Mouse (Mus musculus): ENCODE measurements around the gene Plk1. TPM values are rescaled to one million over a fixed set of nuclear protein-coding genes. Genes with fewer than 3 reads are reported as not detected.

Plk1 gene
- polyA plus RNA-seq, 1 experiment: 161 TPM

DNA sequence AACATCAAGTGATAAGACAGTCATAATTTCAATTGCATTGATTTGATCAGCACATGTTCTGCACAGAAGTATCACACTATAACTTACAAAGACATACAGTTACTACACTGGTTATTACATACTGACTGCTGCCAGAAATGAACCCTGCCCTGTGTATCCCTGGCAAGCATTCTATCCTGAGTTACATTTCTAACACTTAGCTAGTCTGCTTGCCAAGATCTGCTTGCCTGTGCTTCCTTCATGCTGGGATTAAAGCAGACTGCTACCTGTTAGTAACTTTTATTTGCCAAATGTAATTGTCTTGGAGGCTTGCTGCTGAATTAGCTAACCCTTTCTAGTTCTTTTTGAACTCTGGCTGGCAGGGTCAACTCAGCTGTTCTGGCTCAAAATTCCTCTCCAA lies 18.2 kb upstream of the Plk1 start:
- no peak overlapping the region for H3K4me3 ChIP-seq (ENCODE audit: insufficient read depth, poor library complexity, severe bottlenecking)
- H3K36me3 ChIP-seq (ENCODE audit: control insufficient read depth, insufficient read depth): peaks cover 68% of the 10 kb centered on the region
- H3ac ChIP-seq (ENCODE audit: control insufficient read depth, insufficient read length, low read depth): no peak overlapping the region
- no peaks in the 10 kb centered on the region for H3K79me3 ChIP-seq (ENCODE audit: low read depth)
- TF ChIP-seq MYOD1 (IDR thresholded peaks at IDR 0.05; ENCODE audit: control insufficient read depth, insufficient read length, low read depth) (no peak), MYOG (IDR thresholded peaks at IDR 0.05; ENCODE audit: control insufficient read depth, extremely low read depth, insufficient read length) (no peak), USF1 (IDR thresholded peaks at IDR 0.05; ENCODE audit: low read depth) (no peak), CTCF (IDR thresholded peaks at IDR 0.05; ENCODE audit: control insufficient read depth, insufficient read depth, insufficient read length) (no peak), CEBPB (IDR thresholded peaks at IDR 0.05; ENCODE audit: low read depth) (no peak), FOSL1 (IDR thresholded peaks at IDR 0.05; ENCODE audit: insufficient read depth, low read length, poor library complexity, severe bottlenecking) (no peak), MAX (IDR thresholded peaks at IDR 0.05) (no peak)
- no peaks in the 10 kb centered on the region for H3K27me3 ChIP-seq (ENCODE audit: control insufficient read depth, insufficient read depth, insufficient read length)
- no peaks in the 10 kb centered on the region for H3K79me2 ChIP-seq (ENCODE audit: control insufficient read depth, insufficient read depth)

- Histone ChIP-seq H3K27me3 (ENCODE audit: control insufficient read depth, insufficient read depth, insufficient read length) (no peaks in the 10 kb centered on the region), H3K79me2 (ENCODE audit: control insufficient read depth, insufficient read depth) (peaks cover under 1% of the 10 kb centered on the region), H3ac (ENCODE audit: control insufficient read depth, insufficient read length, low read depth) (no peak overlapping the region), H3K4me3 (ENCODE audit: insufficient read depth, poor library complexity, severe bottlenecking) (no peak overlapping the region), H3K36me3 (ENCODE audit: control insufficient read depth, insufficient read depth) (peaks cover 9% of the 10 kb centered on the region), H3K79me3 (ENCODE audit: low read depth) (no peaks in the 10 kb centered on the region)
- TF ChIP-seq MYOG (IDR thresholded peaks at IDR 0.05; ENCODE audit: control insufficient read depth, extremely low read depth, insufficient read length): no peak
- TF ChIP-seq CTCF (IDR thresholded peaks at IDR 0.05; ENCODE audit: control insufficient read depth, insufficient read depth, insufficient read length): no peak
- TF ChIP-seq USF1 (IDR thresholded peaks at IDR 0.05; ENCODE audit: low read depth): no peak
- TF ChIP-seq CEBPB (IDR thresholded peaks at IDR 0.05; ENCODE audit: low read depth): no peak
- TF ChIP-seq MYOD1 (IDR thresholded peaks at IDR 0.05; ENCODE audit: control insufficient read depth, insufficient read length, low read depth): no peak
Observed at GRCm38 (mm10) chr7:122152473-122152872, 6.8 kb upstream of the Plk1 start.

DNA sequence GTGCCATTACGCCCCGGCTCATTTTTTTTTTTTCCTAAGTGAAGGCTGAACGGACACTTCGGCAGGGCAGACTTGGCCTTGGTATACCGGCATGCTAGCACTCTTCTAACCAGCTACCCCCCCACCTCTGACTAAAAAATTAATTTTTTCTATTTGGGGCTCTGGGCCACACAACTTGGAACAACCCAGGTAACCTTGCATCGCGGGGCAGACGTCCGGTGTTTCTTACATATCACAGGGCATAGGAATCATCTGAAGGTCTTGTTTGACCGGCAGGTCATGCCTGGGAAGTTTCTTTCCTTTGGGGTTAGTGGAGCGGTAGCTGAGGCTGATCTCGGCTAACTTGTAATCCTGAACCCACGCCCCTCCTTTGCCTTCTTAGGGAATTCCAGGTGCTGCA lies 751 bp upstream of the Plk1 start:
- Histone ChIP-seq H3K27me3 (ENCODE audit: control insufficient read depth, insufficient read depth, insufficient read length) (no peaks in the 10 kb centered on the region), H3K79me3 (ENCODE audit: low read depth) (peaks cover 41% of the 10 kb centered on the region), H3ac (ENCODE audit: control insufficient read depth, insufficient read length, low read depth) (peak overlapping the region; percentile 81), H3K36me3 (ENCODE audit: control insufficient read depth, insufficient read depth) (peaks cover 25% of the 10 kb centered on the region), H3K4me3 (ENCODE audit: insufficient read depth, poor library complexity, severe bottlenecking) (peak overlapping the region; percentile 89), H3K79me2 (ENCODE audit: control insufficient read depth, insufficient read depth) (peaks cover 57% of the 10 kb centered on the region)
- no peak for TF ChIP-seq FOSL1 (IDR thresholded peaks at IDR 0.05; ENCODE audit: insufficient read depth, low read length, poor library complexity, severe bottlenecking)
- no peak for TF ChIP-seq CEBPB (IDR thresholded peaks at IDR 0.05; ENCODE audit: low read depth)
- no peak for TF ChIP-seq USF1 (IDR thresholded peaks at IDR 0.05; ENCODE audit: low read depth)
- TF ChIP-seq MYOD1 (IDR thresholded peaks at IDR 0.05; ENCODE audit: control insufficient read depth, insufficient read length, low read depth): no peak
- no peak for TF ChIP-seq MAX (IDR thresholded peaks at IDR 0.05)
- no peak for TF ChIP-seq MYOG (IDR thresholded peaks at IDR 0.05; ENCODE audit: control insufficient read depth, extremely low read depth, insufficient read length)
- no peak for TF ChIP-seq CTCF (IDR thresholded peaks at IDR 0.05; ENCODE audit: control insufficient read depth, insufficient read depth, insufficient read length)

DNA sequence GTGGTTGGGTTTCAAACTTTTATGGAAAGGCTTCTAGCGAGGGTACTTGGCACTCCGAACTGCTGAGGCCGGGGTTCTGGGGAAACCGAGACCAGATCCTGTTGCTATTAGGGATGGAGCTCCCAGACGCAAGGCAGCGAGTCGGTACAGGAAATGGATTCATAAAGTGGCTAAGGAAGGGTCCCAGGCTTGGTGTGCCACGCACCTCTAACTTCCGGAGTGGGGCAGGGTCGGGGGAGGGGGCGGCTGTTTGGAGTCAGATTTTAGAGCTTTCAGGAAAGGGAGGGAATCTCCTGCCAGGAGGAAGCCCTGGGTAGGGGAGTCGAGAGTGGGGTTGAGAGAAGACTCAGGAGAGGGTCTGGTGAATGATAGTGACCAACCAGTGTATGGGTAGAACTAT lies 798 bp downstream of the Plk1 start:
- H3K4me3 ChIP-seq (ENCODE audit: insufficient read depth, poor library complexity, severe bottlenecking): peak overlapping the region; percentile 89
- TF ChIP-seq CTCF (IDR thresholded peaks at IDR 0.05; ENCODE audit: control insufficient read depth, insufficient read depth, insufficient read length) (no peak), MAX (IDR thresholded peaks at IDR 0.05) (no peak), FOSL1 (IDR thresholded peaks at IDR 0.05; ENCODE audit: insufficient read depth, low read length, poor library complexity, severe bottlenecking) (no peak), CEBPB (IDR thresholded peaks at IDR 0.05; ENCODE audit: low read depth) (no peak), USF1 (IDR thresholded peaks at IDR 0.05; ENCODE audit: low read depth) (no peak), MYOD1 (IDR thresholded peaks at IDR 0.05; ENCODE audit: control insufficient read depth, insufficient read length, low read depth) (no peak), MYOG (IDR thresholded peaks at IDR 0.05; ENCODE audit: control insufficient read depth, extremely low read depth, insufficient read length) (no peak)
- peaks cover 72% of the 10 kb centered on the region for H3K79me2 ChIP-seq (ENCODE audit: control insufficient read depth, insufficient read depth)
- H3K27me3 ChIP-seq (ENCODE audit: control insufficient read depth, insufficient read depth, insufficient read length): no peaks in the 10 kb centered on the region
- H3K36me3 ChIP-seq (ENCODE audit: control insufficient read depth, insufficient read depth): peaks cover 34% of the 10 kb centered on the region
- peak overlapping the region; percentile 81 for H3ac ChIP-seq (ENCODE audit: control insufficient read depth, insufficient read length, low read depth)
- peaks cover 46% of the 10 kb centered on the region for H3K79me3 ChIP-seq (ENCODE audit: low read depth)

- Histone ChIP-seq H3K79me3 (ENCODE audit: low read depth) (peaks cover 54% of the 10 kb centered on the region), H3ac (ENCODE audit: control insufficient read depth, insufficient read length, low read depth) (no peak overlapping the region), H3K36me3 (ENCODE audit: control insufficient read depth, insufficient read depth) (peaks cover 65% of the 10 kb centered on the region), H3K79me2 (ENCODE audit: control insufficient read depth, insufficient read depth) (peaks cover 61% of the 10 kb centered on the region), H3K4me3 (ENCODE audit: insufficient read depth, poor library complexity, severe bottlenecking) (no peak overlapping the region), H3K27me3 (ENCODE audit: control insufficient read depth, insufficient read depth, insufficient read length) (no peaks in the 10 kb centered on the region)
- TF ChIP-seq MAX (IDR thresholded peaks at IDR 0.05) (no peak), FOSL1 (IDR thresholded peaks at IDR 0.05; ENCODE audit: insufficient read depth, low read length, poor library complexity, severe bottlenecking) (no peak), MYOG (IDR thresholded peaks at IDR 0.05; ENCODE audit: control insufficient read depth, extremely low read depth, insufficient read length) (no peak), CEBPB (IDR thresholded peaks at IDR 0.05; ENCODE audit: low read depth) (no peak), MYOD1 (IDR thresholded peaks at IDR 0.05; ENCODE audit: control insufficient read depth, insufficient read length, low read depth) (no peak), USF1 (IDR thresholded peaks at IDR 0.05; ENCODE audit: low read depth) (no peak), CTCF (IDR thresholded peaks at IDR 0.05; ENCODE audit: control insufficient read depth, insufficient read depth, insufficient read length) (no peak)
Observed at GRCm38 (mm10) chr7:122163766-122164165, 4.5 kb downstream of the Plk1 start.

DNA sequence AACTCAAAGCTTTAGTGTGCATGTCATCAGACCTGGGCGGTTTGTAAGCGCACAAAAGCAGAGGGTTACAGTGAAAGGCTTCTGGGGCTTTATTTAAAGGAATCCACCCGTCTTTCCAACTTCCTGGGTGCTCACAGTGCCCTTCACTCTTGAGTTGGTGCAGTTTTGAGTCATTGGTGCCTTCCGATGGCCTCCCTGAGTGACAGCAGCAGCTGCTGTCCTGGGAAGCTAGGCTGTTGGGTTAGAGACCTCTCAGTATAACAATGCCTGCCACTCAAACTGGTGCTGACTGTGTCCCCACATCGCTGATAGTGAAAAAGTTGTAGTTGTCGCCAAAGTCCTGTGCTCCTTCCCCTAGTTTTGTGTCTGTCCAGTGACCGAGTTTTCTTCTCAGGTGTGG lies 8.0 kb downstream of the Plk1 start:
- Histone ChIP-seq H3K36me3 (ENCODE audit: control insufficient read depth, insufficient read depth) (peaks cover 71% of the 10 kb centered on the region), H3K27me3 (ENCODE audit: control insufficient read depth, insufficient read depth, insufficient read length) (no peaks in the 10 kb centered on the region), H3K79me3 (ENCODE audit: low read depth) (peaks cover 26% of the 10 kb centered on the region), H3K79me2 (ENCODE audit: control insufficient read depth, insufficient read depth) (peaks cover 30% of the 10 kb centered on the region), H3K4me3 (ENCODE audit: insufficient read depth, poor library complexity, severe bottlenecking) (no peak overlapping the region), H3ac (ENCODE audit: control insufficient read depth, insufficient read length, low read depth) (no peak overlapping the region)
- TF ChIP-seq MYOD1 (IDR thresholded peaks at IDR 0.05; ENCODE audit: control insufficient read depth, insufficient read length, low read depth): peak; percentile 96
- TF ChIP-seq CEBPB (IDR thresholded peaks at IDR 0.05; ENCODE audit: low read depth): no peak
- no peak for TF ChIP-seq FOSL1 (IDR thresholded peaks at IDR 0.05; ENCODE audit: insufficient read depth, low read length, poor library complexity, severe bottlenecking)
- no peak for TF ChIP-seq MYOG (IDR thresholded peaks at IDR 0.05; ENCODE audit: control insufficient read depth, extremely low read depth, insufficient read length)
- TF ChIP-seq CTCF (IDR thresholded peaks at IDR 0.05; ENCODE audit: control insufficient read depth, insufficient read depth, insufficient read length): no peak
- no peak for TF ChIP-seq MAX (IDR thresholded peaks at IDR 0.05)
- TF ChIP-seq USF1 (IDR thresholded peaks at IDR 0.05; ENCODE audit: low read depth): no peak

Data from C2C12 (cell line).